10 mouse cellular contexts compared by ENCODE assay signal in the genomic region with DNA sequence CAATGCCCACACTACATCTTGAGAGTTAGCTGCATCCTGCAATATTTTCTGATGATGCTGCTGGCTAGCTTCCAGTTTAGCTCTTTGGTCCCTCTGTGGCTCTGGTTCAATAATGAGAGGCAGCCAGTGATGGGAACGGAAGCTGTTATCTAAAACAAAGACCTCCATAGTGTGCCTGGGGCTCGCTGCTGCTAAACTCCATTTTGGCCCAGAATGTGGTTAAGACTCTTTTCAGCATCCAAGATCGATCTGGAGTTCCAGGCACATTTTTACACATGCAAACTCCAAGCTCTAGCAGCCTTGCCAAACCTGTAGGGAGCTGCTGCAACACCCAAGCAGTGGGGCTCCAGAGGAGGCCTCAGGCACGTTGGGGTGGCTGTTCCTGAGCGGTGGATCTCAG.
DNase-seq lines count a peak whose midpoint lies in the region; ATAC-seq and TF ChIP-seq lines count a peak whose summit lies in the region.
"Had no signal": no experiment of that assay in that cellular context is flagged by ENCODE, and none has a peak within 500 bp of the region (broad histone marks: within the 10 kb centered on the region; RNA-seq: fewer than 3 reads in every experiment).

No protein-coding gene starts in this region.

- H3K4me2 ChIP-seq in hindbrain, embryonic 12.5 days (replicated peaks), result no peak overlapping the region
- no peak overlapping the region for H3K4me2 ChIP-seq in hindbrain, embryonic 11.5 days (replicated peaks; ENCODE audit: low read depth, low read length)
- H3K4me2 ChIP-seq in lung, embryonic 16.5 days (ENCODE audit: low read depth, low read length), result no peak overlapping the region
- no peak overlapping the region for H3K4me2 ChIP-seq in forebrain, embryonic 16.5 days (ENCODE audit: low read length)
- no peak overlapping the region for H3K4me2 ChIP-seq in midbrain, postnatal 0 days (ENCODE audit: low read depth, low read length, poor library complexity, severe bottlenecking)
- H3K4me2 ChIP-seq: neural tube, embryonic 12.5 days had no signal

- no peaks in the 10 kb centered on the region for H3K36me3 ChIP-seq in hindbrain, embryonic 12.5 days
- no peaks in the 10 kb centered on the region for H3K36me3 ChIP-seq in hindbrain, embryonic 11.5 days (ENCODE audit: control insufficient read depth, insufficient read depth, low read length)
- no peaks in the 10 kb centered on the region for H3K36me3 ChIP-seq in lung, embryonic 16.5 days (ENCODE audit: control insufficient read depth, insufficient read depth, low read length)
- H3K36me3 ChIP-seq in forebrain, embryonic 16.5 days (ENCODE audit: control insufficient read depth, insufficient read depth), result no peaks in the 10 kb centered on the region
- no peaks in the 10 kb centered on the region for H3K36me3 ChIP-seq in midbrain, postnatal 0 days (ENCODE audit: insufficient read depth, low read length)

- no peak for ATAC-seq in hindbrain, embryonic 12.5 days (ENCODE audit: low FRiP score)
- ATAC-seq in hindbrain, embryonic 11.5 days (ENCODE audit: low FRiP score), result no peak
- ATAC-seq in lung, embryonic 16.5 days (ENCODE audit: low read depth), result no peak
- ATAC-seq in forebrain, embryonic 16.5 days, result no peak
- no peak for ATAC-seq in midbrain, postnatal 0 days (ENCODE audit: low FRiP score)

- no peaks in the 10 kb centered on the region for H3K9me3 ChIP-seq in hindbrain, embryonic 12.5 days (replicated peaks)
- H3K9me3 ChIP-seq in hindbrain, embryonic 11.5 days (ENCODE audit: control insufficient read depth, low read length), result no peaks in the 10 kb centered on the region
- no peaks in the 10 kb centered on the region for H3K9me3 ChIP-seq in lung, embryonic 16.5 days (ENCODE audit: control insufficient read depth, low read length)
- H3K9me3 ChIP-seq in forebrain, embryonic 16.5 days (ENCODE audit: control insufficient read depth, low read length), result no peaks in the 10 kb centered on the region
- H3K9me3 ChIP-seq in midbrain, postnatal 0 days (ENCODE audit: low read length), result no peaks in the 10 kb centered on the region
- H3K9me3 ChIP-seq: neural tube, embryonic 12.5 days had no signal

- H3K4me3 ChIP-seq in hindbrain, embryonic 12.5 days, result no peak overlapping the region
- no peak overlapping the region for H3K4me3 ChIP-seq in hindbrain, embryonic 11.5 days (ENCODE audit: low read depth, low read length)
- H3K4me3 ChIP-seq in lung, embryonic 16.5 days (ENCODE audit: low read length), result no peak overlapping the region
- no peak overlapping the region for H3K4me3 ChIP-seq in forebrain, embryonic 16.5 days (replicated peaks; ENCODE audit: low read length)
- H3K4me3 ChIP-seq in midbrain, postnatal 0 days (ENCODE audit: low read depth, low read length), result no peak overlapping the region
- H3K4me3 ChIP-seq: neural tube, embryonic 12.5 days had no signal

- no peak overlapping the region for H3K9ac ChIP-seq in hindbrain, embryonic 12.5 days
- H3K9ac ChIP-seq in hindbrain, embryonic 11.5 days (ENCODE audit: low read depth, low read length), result no peak overlapping the region
- no peak overlapping the region for H3K9ac ChIP-seq in lung, embryonic 16.5 days (ENCODE audit: low read length)
- H3K9ac ChIP-seq in forebrain, embryonic 16.5 days (replicated peaks; ENCODE audit: low read depth, low read length), result no peak overlapping the region
- H3K9ac ChIP-seq in midbrain, postnatal 0 days (replicated peaks; ENCODE audit: low read length, poor library complexity, severe bottlenecking), result no peak overlapping the region
- H3K9ac ChIP-seq: neural tube, embryonic 12.5 days had no signal

- H3K4me1 ChIP-seq in hindbrain, embryonic 12.5 days, result peaks cover 17% of the 10 kb centered on the region
- peaks cover 4% of the 10 kb centered on the region; the same call in 1 of the 2 replicates for H3K4me1 ChIP-seq in hindbrain, embryonic 11.5 days (replicated peaks; ENCODE audit: control insufficient read depth, insufficient read depth, low read length)
- H3K4me1 ChIP-seq in lung, embryonic 16.5 days (replicated peaks; ENCODE audit: control insufficient read depth, insufficient read depth, low read length), result peaks cover 18% of the 10 kb centered on the region
- peaks cover 30% of the 10 kb centered on the region for H3K4me1 ChIP-seq in forebrain, embryonic 16.5 days (replicated peaks; ENCODE audit: control insufficient read depth, insufficient read depth, low read length)
- H3K4me1 ChIP-seq in midbrain, postnatal 0 days (ENCODE audit: insufficient read depth, low read length), result peaks cover 5% of the 10 kb centered on the region; the same call in 1 of the 2 replicates

- WGBS in hindbrain, embryonic 12.5 days, result 65% methylated on average over 5 of the region's 5 CpGs
- 79% methylated on average over 5 of the region's 5 CpGs for WGBS in hindbrain, embryonic 11.5 days
- WGBS in lung, embryonic 16.5 days, result 28% methylated on average over 5 of the region's 5 CpGs
- 30% methylated on average over 5 of the region's 5 CpGs for WGBS in forebrain, embryonic 16.5 days
- 48% methylated on average over 5 of the region's 5 CpGs for WGBS in midbrain, postnatal 0 days

- DNase-seq in hindbrain, embryonic 11.5 days (ENCODE audit: low spot score), result no peak
- DNase-seq in lung, postnatal 10 days, result no peak
- peak; percentile 65 for DNase-seq in midbrain, postnatal 0 days (ENCODE audit: low spot score)
- DNase-seq in adrenal gland, adult 2 months, result no peak
- DNase-seq: embryo, embryonic 11 days; kidney, postnatal 14 days had no signal

- 0 out of 2 replicates have a peak overlapping the region, but pooled peaks have one; percentile 35 for H3K27ac ChIP-seq in hindbrain, embryonic 12.5 days
- no peak overlapping the region for H3K27ac ChIP-seq in hindbrain, embryonic 11.5 days (ENCODE audit: low read depth, low read length)
- H3K27ac ChIP-seq in lung, embryonic 16.5 days (ENCODE audit: low read length), result peak overlapping the region; percentile 37; the same call in 1 of the 2 replicates
- peak overlapping the region; percentile 19; the same call in 1 of the 2 replicates for H3K27ac ChIP-seq in forebrain, embryonic 16.5 days (ENCODE audit: low read length)
- no peak overlapping the region for H3K27ac ChIP-seq in midbrain, postnatal 0 days (ENCODE audit: low read depth, low read length)
- H3K27ac ChIP-seq: neural tube, embryonic 12.5 days had no signal

- TF ChIP-seq CTCF in midbrain, postnatal 0 days (IDR thresholded peaks at IDR 0.05), result no peak

- H3K27me3 ChIP-seq in hindbrain, embryonic 12.5 days, result no peaks in the 10 kb centered on the region
- H3K27me3 ChIP-seq in hindbrain, embryonic 11.5 days (ENCODE audit: control insufficient read depth, insufficient read depth, low read length), result no peaks in the 10 kb centered on the region
- H3K27me3 ChIP-seq in lung, embryonic 16.5 days (ENCODE audit: control insufficient read depth, insufficient read depth, low read depth, low read length), result no peaks in the 10 kb centered on the region
- no peaks in the 10 kb centered on the region for H3K27me3 ChIP-seq in forebrain, embryonic 16.5 days (replicated peaks; ENCODE audit: control insufficient read depth, insufficient read depth, low read length)
- H3K27me3 ChIP-seq in midbrain, postnatal 0 days (ENCODE audit: insufficient read depth, low read length), result no peaks in the 10 kb centered on the region
- H3K27me3 ChIP-seq: neural tube, embryonic 12.5 days had no signal

Comparison
In these comparisons a context has a peak if more than half of its experiments do, and no peak if none do; other contexts are left out.
1. H3K27ac ChIP-seq: peak in hindbrain, embryonic 12.5 days (single experiment), lung, embryonic 16.5 days (single experiment) and forebrain, embryonic 16.5 days (single experiment); none in hindbrain, embryonic 11.5 days (single experiment) and midbrain, postnatal 0 days (single experiment).